Mouse (Mus musculus) liver, embryonic 15.5 days (tissue): ENCODE data around the gene Hivep3. TPM values are rescaled to one million over a fixed set of nuclear protein-coding genes. Genes with fewer than 3 reads are reported as not detected.

ENCODE experiments used
- ATAC-seq: fragments of 200-750 bp; cut with Nextera tagmentation; 2 replicates; pipeline ENCODE4 v1.8.0; 2017; ENCODE audit warnings: moderate number of reproducible peaks, mild to moderate bottlenecking, moderate library complexity; ENCODE audit not compliant: insufficient read depth
- H3K27ac ChIP-seq: fragments of 300-500 bp; sonication (generic); replicated peaks from 2 replicates; pipeline ENCODE4 v1.5.1; 2015; ENCODE audit warnings: mild to moderate bottlenecking, inconsistent platforms
- H3K27me3 ChIP-seq: fragments of 300-500 bp; sonication (generic); 2 replicates; pipeline ENCODE4 v1.6.1; 2015; ENCODE audit warnings: mild to moderate bottlenecking, inconsistent platforms
- H3K36me3 ChIP-seq: fragments of 300-500 bp; sonication (generic); replicated peaks from 2 replicates; pipeline ENCODE4 v1.6.1; 2015; ENCODE audit warnings: moderate library complexity, mild to moderate bottlenecking, inconsistent platforms
- H3K4me1 ChIP-seq: fragments of 300-500 bp; sonication (generic); replicated peaks from 2 replicates; pipeline ENCODE4 v1.6.1; 2015; ENCODE audit warnings: inconsistent platforms
- H3K4me2 ChIP-seq: fragments of 300-500 bp; sonication (generic); 2 replicates; pipeline ENCODE4 v1.6.1; 2015; ENCODE audit warnings: moderate library complexity, mild to moderate bottlenecking, inconsistent platforms
- H3K4me3 ChIP-seq: fragments of 300-500 bp; sonication (generic); replicated peaks from 2 replicates; pipeline ENCODE4 v1.5.1; 2015; ENCODE audit warnings: mild to moderate bottlenecking, inconsistent platforms
- H3K9ac ChIP-seq: fragments of 300-500 bp; sonication (generic); 2 replicates; pipeline ENCODE4 v1.6.1; 2015; ENCODE audit warnings: moderate library complexity, mild to moderate bottlenecking, inconsistent platforms
- H3K9me3 ChIP-seq: fragments of 300-500 bp; sonication (generic); replicated peaks from 2 replicates; pipeline ENCODE4 v1.6.1; 2016; ENCODE audit warnings: inconsistent platforms
- WGBS: fragments of 180-500 bp; shearing (Covaris S2); methylation state at CpG from one replicate; pipeline ENCODE4 v1.1.7; 2015; ENCODE audit warnings: mixed read lengths; ENCODE audit not compliant: insufficient replicate concordance; 5-methylcytosine and 5-hydroxymethylcytosine counted together
- polyA plus RNA-seq: library from polyadenylated mRNA; unstranded; fragments of >200 nt; fragmentation: Nextera tagmentation; extraction: Ambion mirVana; gene quantifications from 2 replicates; pipeline ENCODE4 v1.2.1, GENCODE M21; 2015

Gene Hivep3
- polyA plus RNA-seq, 1 experiment from 2014 or later: 1.9 TPM

- no peak overlapping the region for H3K9ac ChIP-seq
- ATAC-seq: no peak
- H3K4me3 ChIP-seq: no peak overlapping the region
- H3K4me1 ChIP-seq: no peaks in the 10 kb centered on the region
- no peaks in the 10 kb centered on the region for H3K9me3 ChIP-seq
- H3K27me3 ChIP-seq: no peaks in the 10 kb centered on the region
- WGBS: 62% methylated on average over 5 of the region's 5 CpGs
- no peak overlapping the region for H3K4me2 ChIP-seq
- H3K36me3 ChIP-seq: no peaks in the 10 kb centered on the region
- H3K27ac ChIP-seq: no peak overlapping the region
Observed at GRCm38 (mm10) chr4:119998911-119999310, 265.3 kb downstream of the Hivep3 start.

GRCm38 (mm10) chr4:120000881-120001280 lies 267.3 kb downstream of the Hivep3 start:
- Histone ChIP-seq H3K36me3 (no peaks in the 10 kb centered on the region), H3K27ac (no peak overlapping the region), H3K4me2 (no peak overlapping the region), H3K9me3 (no peaks in the 10 kb centered on the region), H3K9ac (no peak overlapping the region), H3K4me1 (no peaks in the 10 kb centered on the region), H3K27me3 (no peaks in the 10 kb centered on the region), H3K4me3 (no peak overlapping the region)
- no peak for ATAC-seq
- 71% methylated on average over 7 of the region's 7 CpGs for WGBS

DNA sequence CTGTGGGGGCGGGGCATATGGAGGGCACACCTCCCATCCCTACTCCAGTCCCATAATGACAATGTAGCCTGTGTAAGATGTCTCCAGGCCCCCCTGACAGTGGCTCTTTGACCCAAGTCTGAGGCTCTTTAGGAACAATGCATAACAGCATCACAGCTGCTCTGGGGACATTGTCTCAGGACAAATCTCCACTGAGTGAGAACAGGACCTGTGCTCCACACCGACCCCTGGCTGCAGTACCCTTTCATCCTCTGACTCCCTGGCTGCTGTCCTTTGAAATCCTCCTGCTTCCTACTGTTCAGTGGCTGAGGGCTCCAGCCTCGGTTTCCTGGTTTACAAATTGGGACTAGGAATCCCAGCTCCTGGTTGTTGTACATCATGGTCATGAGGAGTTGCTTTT lies 269.4 kb downstream of the Hivep3 start:
- Histone ChIP-seq H3K27me3 (no peaks in the 10 kb centered on the region), H3K27ac (no peak overlapping the region), H3K9me3 (no peaks in the 10 kb centered on the region), H3K9ac (no peak overlapping the region), H3K4me3 (no peak overlapping the region), H3K36me3 (no peaks in the 10 kb centered on the region), H3K4me2 (no peak overlapping the region), H3K4me1 (no peaks in the 10 kb centered on the region)
- ATAC-seq: no peak
- WGBS: 35% methylated on average over 3 of the region's 3 CpGs

- no peak overlapping the region for H3K4me3 ChIP-seq
- no peaks in the 10 kb centered on the region for H3K36me3 ChIP-seq
- H3K27ac ChIP-seq: no peak overlapping the region
- no peak for ATAC-seq
- H3K4me2 ChIP-seq: no peak overlapping the region
- H3K9ac ChIP-seq: no peak overlapping the region
- H3K4me1 ChIP-seq: no peaks in the 10 kb centered on the region
- H3K27me3 ChIP-seq: no peaks in the 10 kb centered on the region
- H3K9me3 ChIP-seq: no peaks in the 10 kb centered on the region
- 48% methylated on average over 6 of the region's 6 CpGs for WGBS
Observed at GRCm38 (mm10) chr4:120006046-120006445, 272.5 kb downstream of the Hivep3 start.

GRCm38 (mm10) chr4:120007889-120008288 lies 274.3 kb downstream of the Hivep3 start:
- H3K36me3 ChIP-seq: no peaks in the 10 kb centered on the region
- H3K27ac ChIP-seq: no peak overlapping the region
- no peaks in the 10 kb centered on the region for H3K27me3 ChIP-seq
- H3K4me1 ChIP-seq: no peaks in the 10 kb centered on the region
- H3K4me3 ChIP-seq: no peak overlapping the region
- H3K4me2 ChIP-seq: no peak overlapping the region
- H3K9me3 ChIP-seq: no peaks in the 10 kb centered on the region
- no peak for ATAC-seq
- WGBS: 24% methylated on average over 3 of the region's 3 CpGs
- H3K9ac ChIP-seq: no peak overlapping the region

- Histone ChIP-seq H3K4me2 (no peak overlapping the region), H3K9ac (no peak overlapping the region), H3K9me3 (no peaks in the 10 kb centered on the region), H3K4me3 (no peak overlapping the region), H3K27me3 (no peaks in the 10 kb centered on the region), H3K4me1 (no peaks in the 10 kb centered on the region), H3K36me3 (no peaks in the 10 kb centered on the region), H3K27ac (no peak overlapping the region)
- 38% methylated on average over 2 of the region's 2 CpGs for WGBS
- no peak for ATAC-seq
Observed at GRCm38 (mm10) chr4:120009151-120009550, 275.6 kb downstream of the Hivep3 start.

GRCm38 (mm10) chr4:120011788-120012187 lies 278.2 kb downstream of the Hivep3 start:
- Histone ChIP-seq H3K9me3 (no peaks in the 10 kb centered on the region), H3K36me3 (no peaks in the 10 kb centered on the region), H3K9ac (no peak overlapping the region), H3K27me3 (no peaks in the 10 kb centered on the region), H3K4me2 (no peak overlapping the region), H3K4me1 (no peaks in the 10 kb centered on the region), H3K27ac (no peak overlapping the region), H3K4me3 (no peak overlapping the region)
- no peak for ATAC-seq
- WGBS: 28% methylated on average over 10 of the region's 10 CpGs

- ATAC-seq: no peak
- no peak overlapping the region for H3K4me2 ChIP-seq
- H3K9ac ChIP-seq: no peak overlapping the region
- H3K9me3 ChIP-seq: no peaks in the 10 kb centered on the region
- H3K4me1 ChIP-seq: no peaks in the 10 kb centered on the region
- H3K27ac ChIP-seq: no peak overlapping the region
- 59% methylated on average over 1 of the region's 1 CpGs for WGBS
- H3K4me3 ChIP-seq: no peak overlapping the region
- H3K27me3 ChIP-seq: no peaks in the 10 kb centered on the region
- no peaks in the 10 kb centered on the region for H3K36me3 ChIP-seq
Observed at GRCm38 (mm10) chr4:120012891-120013290, 279.3 kb downstream of the Hivep3 start.

GRCm38 (mm10) chr4:120018426-120018825 lies 284.8 kb downstream of the Hivep3 start:
- no peaks in the 10 kb centered on the region for H3K27me3 ChIP-seq
- no peaks in the 10 kb centered on the region for H3K36me3 ChIP-seq
- no peak for ATAC-seq
- no peak overlapping the region for H3K27ac ChIP-seq
- H3K9ac ChIP-seq: no peak overlapping the region
- no peak overlapping the region for H3K4me3 ChIP-seq
- H3K4me2 ChIP-seq: no peak overlapping the region
- 52% methylated on average over 5 of the region's 5 CpGs for WGBS
- no peaks in the 10 kb centered on the region for H3K9me3 ChIP-seq
- no peaks in the 10 kb centered on the region for H3K4me1 ChIP-seq

DNA sequence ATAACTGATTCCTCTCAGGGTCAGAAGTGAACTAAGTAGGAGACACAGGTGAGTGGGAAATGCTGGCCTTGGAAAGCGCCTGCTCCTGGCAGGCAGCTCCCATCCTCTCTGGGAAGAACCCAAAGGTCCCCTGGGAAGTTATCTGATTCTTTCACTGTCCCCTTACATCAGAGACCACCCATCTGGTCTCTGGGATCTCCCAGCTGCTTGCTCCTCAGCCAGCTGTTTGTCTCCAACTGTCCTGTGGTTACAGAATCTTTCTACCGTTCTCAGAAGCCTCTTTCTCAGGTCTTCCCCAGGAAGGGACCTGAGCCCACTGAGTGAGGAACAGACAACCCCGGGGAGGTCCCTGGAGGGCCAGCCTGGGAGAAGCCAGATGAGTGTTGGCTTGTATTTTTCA lies 288.8 kb downstream of the Hivep3 start:
- Histone ChIP-seq H3K36me3 (no peaks in the 10 kb centered on the region), H3K4me2 (no peak overlapping the region), H3K4me1 (no peaks in the 10 kb centered on the region), H3K9ac (no peak overlapping the region), H3K27ac (no peak overlapping the region), H3K27me3 (no peaks in the 10 kb centered on the region), H3K4me3 (no peak overlapping the region), H3K9me3 (no peaks in the 10 kb centered on the region)
- WGBS: 37% methylated on average over 3 of the region's 3 CpGs
- ATAC-seq: no peak

DNA sequence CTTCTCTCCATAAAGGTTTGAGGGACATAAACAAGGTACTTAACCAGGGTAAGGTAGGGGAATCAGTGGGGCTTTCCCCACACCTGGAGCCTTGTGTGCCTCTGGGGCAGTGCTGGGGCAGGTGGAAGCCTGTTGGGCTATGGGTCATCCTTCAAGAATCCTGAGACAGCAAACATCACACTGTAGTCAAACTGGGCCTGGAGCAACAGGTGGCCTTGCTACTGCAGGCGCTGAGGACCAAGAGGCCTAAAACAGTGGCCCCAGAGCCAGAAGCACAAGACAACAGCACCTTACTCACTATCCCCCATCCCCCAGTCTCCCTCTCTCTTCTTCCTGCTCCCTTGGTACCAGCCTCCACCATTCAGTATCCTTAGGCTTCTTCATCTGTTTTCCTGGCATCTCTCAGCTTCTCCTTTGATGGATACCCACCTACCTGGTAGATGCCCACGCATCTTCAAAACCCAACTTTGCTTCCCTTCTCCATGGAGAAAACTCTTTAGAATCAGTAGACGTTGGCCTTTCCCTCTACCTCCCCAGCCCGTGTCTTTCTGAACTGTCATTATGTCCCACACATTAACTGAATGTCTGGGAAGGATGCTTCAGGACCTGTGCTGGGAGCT lies 289.7 kb downstream of the Hivep3 start:
- no peak for ATAC-seq
- Histone ChIP-seq H3K9ac (no peak overlapping the region), H3K4me2 (no peak overlapping the region), H3K9me3 (no peaks in the 10 kb centered on the region), H3K27ac (no peak overlapping the region), H3K27me3 (no peaks in the 10 kb centered on the region), H3K4me3 (no peak overlapping the region), H3K4me1 (no peaks in the 10 kb centered on the region), H3K36me3 (no peaks in the 10 kb centered on the region)
- WGBS: 52% methylated on average over 4 of the region's 4 CpGs

GRCm38 (mm10) chr4:120024071-120024470 lies 290.5 kb downstream of the Hivep3 start:
- ATAC-seq: no peak
- no peak overlapping the region for H3K4me3 ChIP-seq
- WGBS: 56% methylated on average over 10 of the region's 10 CpGs
- no peaks in the 10 kb centered on the region for H3K4me1 ChIP-seq
- H3K4me2 ChIP-seq: no peak overlapping the region
- no peak overlapping the region for H3K9ac ChIP-seq
- no peaks in the 10 kb centered on the region for H3K27me3 ChIP-seq
- no peaks in the 10 kb centered on the region for H3K9me3 ChIP-seq
- no peak overlapping the region for H3K27ac ChIP-seq
- H3K36me3 ChIP-seq: no peaks in the 10 kb centered on the region
